Mouse (Mus musculus) liver, embryonic 11.5 days (tissue): ENCODE results near the gene Tmco4. TPM values are rescaled to one million over a fixed set of nuclear protein-coding genes. Genes with fewer than 3 reads are reported as not detected.

ENCODE experiments used
- ATAC-seq: fragments of 200-750 bp; cut with Nextera tagmentation; replicated peaks from 2 replicates; pipeline ENCODE4 v1.8.0; 2017; ENCODE audit warnings: moderate number of reproducible peaks, mild to moderate bottlenecking, moderate TSS enrichment, moderate library complexity; ENCODE audit not compliant: low FRiP score
- DNase-seq: peaks from one replicate; pipeline ENCODE4 v3.0.0-alpha.2; 2017; ENCODE audit warnings: low spot score
- H3K27ac ChIP-seq: fragments of 300-500 bp; sonication (generic); 2 replicates; pipeline ENCODE4 v1.5.1; 2014; ENCODE audit warnings: mild to moderate bottlenecking, low read depth, low read length, control low read depth
- H3K27me3 ChIP-seq: fragments of 300-500 bp; sonication (generic); replicated peaks from 2 replicates; pipeline ENCODE4 v1.6.1; 2014; ENCODE audit warnings: low read length, mixed read lengths; ENCODE audit not compliant: control insufficient read depth, insufficient read depth
- H3K36me3 ChIP-seq: fragments of 300-500 bp; sonication (generic); 2 replicates; pipeline ENCODE4 v1.6.1; 2014; ENCODE audit warnings: mild to moderate bottlenecking, low read length, moderate library complexity, mixed read lengths; ENCODE audit not compliant: control insufficient read depth, insufficient read depth
- H3K4me1 ChIP-seq: fragments of 300-500 bp; sonication (generic); replicated peaks from 2 replicates; pipeline ENCODE4 v1.6.1; 2014; ENCODE audit warnings: low read length, mixed read lengths; ENCODE audit not compliant: control insufficient read depth, insufficient read depth
- H3K4me2 ChIP-seq: fragments of 300-500 bp; sonication (generic); 2 replicates; pipeline ENCODE4 v1.6.1; 2014; ENCODE audit warnings: mild to moderate bottlenecking, control low read depth, moderate library complexity
- H3K4me3 ChIP-seq: fragments of 300-500 bp; sonication (generic); 2 replicates; pipeline ENCODE4 v1.5.1; 2014; ENCODE audit warnings: low read depth, low read length, control low read depth
- H3K9ac ChIP-seq: fragments of 300-500 bp; sonication (generic); 2 replicates; pipeline ENCODE4 v1.6.1; 2014; ENCODE audit warnings: low read depth, low read length, control low read depth
- H3K9me3 ChIP-seq: fragments of 300-500 bp; sonication (generic); 2 replicates; pipeline ENCODE4 v1.6.1; 2016; ENCODE audit warnings: low read length, inconsistent platforms, mixed read lengths; ENCODE audit not compliant: control insufficient read depth
- WGBS: fragments of 180-500 bp; shearing (Covaris S2); extraction: QIAGEN DNeasy Blood & Tissue Kit; methylation state at CpG from one replicate; pipeline ENCODE4 v1.1.7; 2014; 5-methylcytosine and 5-hydroxymethylcytosine counted together
- polyA plus RNA-seq: library from polyadenylated mRNA; unstranded; fragments of >200 nt; fragmentation: Nextera tagmentation; extraction: Ambion mirVana; gene quantifications from 2 replicates; pipeline ENCODE4 v1.2.1, GENCODE M21; 2014

Tmco4 gene
- polyA plus RNA-seq, 1 experiment from 2014 or later: 1.5 TPM

DNA sequence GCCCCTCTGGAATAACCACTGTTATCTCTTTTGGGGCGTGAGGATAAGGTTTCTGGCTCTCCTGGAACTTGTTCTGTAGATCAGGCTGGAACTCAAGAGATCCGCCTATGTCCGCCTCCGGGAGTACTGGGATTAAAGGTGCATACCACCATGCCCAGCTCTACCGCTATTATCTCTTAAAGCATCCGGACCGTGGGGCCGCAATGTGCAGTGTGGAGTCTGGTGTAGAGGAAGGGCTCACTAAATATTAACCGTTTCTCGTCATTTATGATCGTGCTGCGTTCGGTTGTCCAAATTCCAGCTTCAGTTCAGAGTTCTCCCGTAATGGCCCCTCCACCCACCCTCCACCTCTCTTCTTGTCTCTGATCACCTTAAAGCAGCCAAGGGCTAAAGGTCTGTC lies 45.7 kb downstream of the Tmco4 start:
- H3K27me3 ChIP-seq: no peaks in the 10 kb centered on the region
- ATAC-seq: no peak

DNA sequence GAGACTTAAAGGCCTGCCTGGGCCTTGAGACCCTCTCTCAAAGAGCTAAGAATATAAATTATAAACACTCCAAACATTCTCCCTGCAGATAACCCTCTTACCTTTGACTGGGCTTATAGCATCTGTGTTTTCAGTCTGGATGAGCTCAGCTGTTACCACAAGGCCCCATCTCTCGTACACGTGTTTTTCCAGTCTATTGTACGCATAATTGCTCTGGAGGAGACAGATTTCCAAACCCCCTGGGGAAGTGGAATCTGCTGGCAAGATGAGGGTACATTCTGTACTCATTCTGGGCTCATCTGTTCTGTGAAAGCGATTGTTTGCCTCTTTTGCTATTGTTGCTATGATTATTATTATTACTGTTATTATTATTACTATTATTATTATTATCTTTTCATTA lies 46.3 kb downstream of the Tmco4 start:
- Histone ChIP-seq H3K4me3 (no peak overlapping the region), H3K36me3 (no peaks in the 10 kb centered on the region), H3K4me2 (no peak overlapping the region), H3K27me3 (no peaks in the 10 kb centered on the region), H3K9me3 (peaks cover 3% of the 10 kb centered on the region; the same call in 1 of the 2 replicates), H3K27ac (no peak overlapping the region), H3K4me1 (no peaks in the 10 kb centered on the region; the same call in none of the 2 replicates), H3K9ac (no peak overlapping the region)
- no peak for DNase-seq
- no peak for ATAC-seq
- 74% methylated on average over 4 of the region's 4 CpGs for WGBS

More for the DNA sequence above, 45.7 kb downstream of the Tmco4 start:
- 81% methylated on average over 14 of the region's 14 CpGs for WGBS
- Histone ChIP-seq H3K36me3 (no peaks in the 10 kb centered on the region), H3K4me3 (no peak overlapping the region), H3K27ac (no peak overlapping the region), H3K4me2 (no peak overlapping the region), H3K4me1 (no peaks in the 10 kb centered on the region; the same call in none of the 2 replicates), H3K9me3 (peaks cover 3% of the 10 kb centered on the region; the same call in 1 of the 2 replicates), H3K9ac (no peak overlapping the region)
- DNase-seq: no peak

DNA sequence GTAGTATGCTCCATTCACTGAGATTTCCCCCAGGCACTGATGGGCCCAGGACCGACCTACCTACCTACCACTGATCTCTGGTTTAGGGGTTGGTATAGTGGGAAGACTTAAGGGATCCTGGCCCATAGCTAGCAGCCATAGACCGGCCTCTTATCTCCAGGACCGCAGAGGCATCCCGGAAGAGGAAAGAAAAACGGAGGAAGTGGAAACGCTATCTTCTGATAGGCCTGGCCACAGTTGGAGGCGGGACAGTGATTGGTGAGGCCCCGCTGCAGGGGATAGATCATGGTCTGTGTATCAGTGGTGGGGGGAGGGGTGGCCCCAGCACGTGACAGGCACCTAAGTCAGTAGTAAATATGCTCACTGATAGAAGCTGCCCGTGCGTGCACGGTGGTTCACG lies 46.7 kb downstream of the Tmco4 start:
- no peak overlapping the region for H3K27ac ChIP-seq
- no peaks in the 10 kb centered on the region for H3K36me3 ChIP-seq
- H3K9me3 ChIP-seq: peaks cover 3% of the 10 kb centered on the region; the same call in 1 of the 2 replicates
- WGBS: 20% methylated on average over 13 of the region's 13 CpGs
- no peak overlapping the region for H3K4me3 ChIP-seq
- H3K27me3 ChIP-seq: no peaks in the 10 kb centered on the region
- H3K4me2 ChIP-seq: peak overlapping the region; percentile 10; the same call in 1 of the 2 replicates
- peak; percentile 88 for ATAC-seq
- H3K9ac ChIP-seq: no peak overlapping the region
- DNase-seq: peak; percentile 44
- H3K4me1 ChIP-seq: no peaks in the 10 kb centered on the region; the same call in none of the 2 replicates

DNA sequence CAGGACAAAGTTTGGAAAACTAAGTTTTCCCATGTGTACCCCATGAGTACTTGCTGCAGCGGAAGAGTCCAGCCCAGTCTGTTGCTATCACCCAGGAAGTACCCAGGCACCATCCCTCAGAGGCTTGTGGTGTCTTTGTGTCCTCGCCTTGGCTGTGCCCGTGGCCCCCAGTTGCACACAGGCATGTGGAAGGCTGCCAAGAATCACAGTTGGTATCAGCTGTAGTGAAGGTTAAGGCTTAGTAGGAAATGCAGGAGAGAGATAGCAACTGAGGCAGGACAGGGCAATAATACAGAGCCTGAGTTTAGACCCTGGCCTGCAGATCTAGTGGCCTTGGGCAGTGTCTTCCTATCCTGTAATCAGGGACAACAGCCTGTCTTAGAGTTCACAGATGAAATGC lies 47.7 kb downstream of the Tmco4 start:
- WGBS: 72% methylated on average over 3 of the region's 3 CpGs
- Histone ChIP-seq H3K4me3 (no peak overlapping the region), H3K9ac (no peak overlapping the region), H3K36me3 (no peaks in the 10 kb centered on the region), H3K9me3 (no peaks in the 10 kb centered on the region), H3K27ac (no peak overlapping the region), H3K4me1 (no peaks in the 10 kb centered on the region; the same call in none of the 2 replicates), H3K4me2 (no peak overlapping the region), H3K27me3 (no peaks in the 10 kb centered on the region)
- no peak for DNase-seq
- no peak for ATAC-seq

DNA sequence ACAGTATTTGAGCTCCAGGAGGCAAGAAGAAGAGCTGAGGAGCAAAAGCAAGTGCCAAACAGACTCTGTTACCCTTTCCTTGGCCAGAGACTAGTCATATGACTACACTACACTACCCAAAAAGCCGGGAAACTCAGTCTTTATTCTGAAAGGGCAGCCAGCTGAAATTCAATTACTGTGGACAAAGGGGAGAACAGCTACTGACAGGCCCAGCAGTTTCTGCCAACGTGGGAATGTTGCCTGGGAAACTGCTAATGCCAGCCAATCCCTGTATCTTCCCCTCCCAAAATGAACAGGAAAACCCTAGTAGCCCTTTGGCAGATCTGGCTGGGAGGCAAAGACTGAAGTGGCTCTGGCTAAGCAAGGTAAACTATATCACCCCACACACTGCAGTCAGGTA lies 51.7 kb downstream of the Tmco4 start:
- ATAC-seq: no peak
- DNase-seq: no peak
- WGBS: 38% methylated on average over 2 of the region's 2 CpGs
- Histone ChIP-seq H3K4me3 (no peak overlapping the region), H3K4me2 (no peak overlapping the region), H3K9ac (no peak overlapping the region), H3K9me3 (no peaks in the 10 kb centered on the region), H3K4me1 (no peaks in the 10 kb centered on the region; the same call in none of the 2 replicates), H3K27me3 (no peaks in the 10 kb centered on the region), H3K27ac (no peak overlapping the region), H3K36me3 (no peaks in the 10 kb centered on the region)

DNA sequence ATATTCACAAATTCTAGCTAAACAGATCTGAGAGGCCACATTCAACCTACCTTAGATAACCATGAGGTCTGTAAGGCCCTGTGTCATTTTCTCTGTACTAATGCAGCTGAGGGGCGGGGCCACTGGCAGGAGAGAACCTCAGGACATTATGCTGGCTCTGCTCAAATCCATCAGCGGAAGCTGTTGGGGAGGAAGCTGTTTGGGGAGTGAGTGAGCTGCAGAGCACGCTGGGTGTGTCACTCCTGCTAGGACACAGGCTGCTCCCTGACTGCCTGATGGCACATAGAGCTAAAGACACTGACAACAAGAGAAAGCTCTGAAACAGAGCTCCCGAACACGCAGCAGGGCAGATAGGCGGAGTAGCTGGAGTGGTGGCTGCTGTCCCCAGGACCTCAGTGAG lies 58.0 kb downstream of the Tmco4 start:
- 58% methylated on average over 6 of the region's 6 CpGs for WGBS
- Histone ChIP-seq H3K9ac (no peak overlapping the region), H3K27ac (no peak overlapping the region), H3K4me3 (no peak overlapping the region), H3K27me3 (no peaks in the 10 kb centered on the region), H3K36me3 (no peaks in the 10 kb centered on the region), H3K4me2 (no peak overlapping the region), H3K9me3 (no peaks in the 10 kb centered on the region), H3K4me1 (no peaks in the 10 kb centered on the region)
- DNase-seq: no peak
- ATAC-seq: no peak

DNA sequence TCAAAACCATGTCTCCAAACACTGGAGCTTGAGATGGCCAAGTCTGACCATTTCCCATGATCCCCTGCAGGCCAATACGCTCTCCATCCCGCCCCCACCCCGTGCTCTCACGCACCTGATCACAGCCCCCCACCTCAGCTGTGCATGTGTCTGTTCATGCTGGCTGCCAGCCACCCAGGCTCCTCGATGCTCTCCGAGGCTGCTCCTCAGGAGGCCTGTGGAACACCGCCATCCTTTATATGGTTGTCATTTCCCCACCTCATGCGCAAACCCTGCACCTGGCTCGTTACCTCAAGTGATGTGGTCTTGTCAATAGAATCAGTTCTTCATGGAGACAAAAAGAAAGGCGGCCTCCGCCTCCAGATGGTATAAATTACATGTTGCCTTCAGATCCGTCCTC lies 59.8 kb downstream of the Tmco4 start:
- no peak overlapping the region for H3K4me3 ChIP-seq
- ATAC-seq: no peak
- H3K4me2 ChIP-seq: no peak overlapping the region
- H3K27me3 ChIP-seq: no peaks in the 10 kb centered on the region
- no peaks in the 10 kb centered on the region for H3K9me3 ChIP-seq
- no peak overlapping the region for H3K9ac ChIP-seq
- DNase-seq: no peak
- WGBS: 80% methylated on average over 12 of the region's 12 CpGs
- no peaks in the 10 kb centered on the region for H3K4me1 ChIP-seq
- H3K36me3 ChIP-seq: no peaks in the 10 kb centered on the region
- no peak overlapping the region for H3K27ac ChIP-seq

DNA sequence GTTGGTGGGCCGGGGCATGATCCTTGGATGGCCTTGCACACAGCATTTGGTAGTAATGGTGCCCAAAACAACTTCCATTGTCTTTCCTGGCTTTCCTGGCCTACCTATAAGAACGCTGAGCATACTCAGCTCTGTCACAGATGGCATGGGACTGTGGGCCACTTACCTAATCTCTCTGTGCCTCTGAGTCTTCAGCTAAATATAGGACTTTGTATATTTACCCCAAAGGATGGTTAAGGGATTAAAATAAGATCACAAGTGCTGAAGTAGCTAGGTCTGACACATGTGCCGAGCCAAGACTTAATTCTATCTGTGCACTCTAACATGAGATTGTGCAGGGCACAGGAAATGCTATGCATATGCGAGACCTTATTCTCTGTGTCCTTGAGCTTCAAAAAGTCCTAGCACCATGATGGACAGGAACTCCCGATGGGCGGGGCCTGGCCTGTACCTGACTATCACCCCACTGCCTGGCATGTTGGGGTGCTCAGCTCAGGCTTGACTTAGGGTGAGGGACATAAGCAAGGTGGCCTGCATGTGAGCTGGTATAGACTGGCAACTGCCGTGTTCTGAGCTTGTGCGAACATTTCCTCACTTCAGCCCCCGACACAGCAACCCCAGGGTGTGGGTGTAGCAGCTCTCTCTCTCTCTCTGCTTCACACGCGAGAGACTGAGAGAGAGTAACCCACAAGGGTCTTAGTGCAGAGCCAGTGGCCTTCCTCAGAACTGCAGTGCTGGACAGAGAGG lies 60.7 kb downstream of the Tmco4 start:
- Histone ChIP-seq H3K27me3 (no peaks in the 10 kb centered on the region), H3K27ac (no peak overlapping the region), H3K4me1 (no peaks in the 10 kb centered on the region), H3K9me3 (no peaks in the 10 kb centered on the region), H3K4me3 (no peak overlapping the region), H3K9ac (no peak overlapping the region), H3K4me2 (no peak overlapping the region), H3K36me3 (no peaks in the 10 kb centered on the region)
- DNase-seq (no peak), ATAC-seq (no peak)
- WGBS: 77% methylated on average over 11 of the region's 11 CpGs

DNA sequence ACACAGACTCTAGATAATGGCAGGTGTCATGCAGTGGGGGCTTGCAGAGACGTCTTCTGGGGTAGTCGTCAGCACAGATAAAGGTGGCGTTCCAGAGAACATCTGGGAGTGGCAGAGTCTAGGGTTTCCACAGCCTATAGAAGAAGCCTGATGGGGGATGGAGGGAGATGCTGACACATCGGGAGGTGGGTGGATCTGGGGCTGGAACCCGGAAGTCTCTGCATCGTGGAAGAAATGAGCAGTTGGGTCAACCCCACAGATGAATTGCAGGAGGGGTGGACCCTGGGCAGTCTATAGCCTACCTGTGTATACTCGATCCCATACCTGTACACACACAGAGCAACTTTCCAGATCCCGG lies 61.3 kb downstream of the Tmco4 start:
- H3K4me3 ChIP-seq: no peak overlapping the region
- no peak overlapping the region for H3K9ac ChIP-seq

More for the DNA sequence above, 61.3 kb downstream of the Tmco4 start:
- Histone ChIP-seq H3K4me2 (no peak overlapping the region), H3K36me3 (no peaks in the 10 kb centered on the region), H3K27ac (no peak overlapping the region), H3K4me1 (no peaks in the 10 kb centered on the region), H3K9me3 (no peaks in the 10 kb centered on the region), H3K27me3 (no peaks in the 10 kb centered on the region)
- DNase-seq (no peak), ATAC-seq (no peak)
- WGBS: 68% methylated on average over 8 of the region's 8 CpGs
